Mouse (Mus musculus): ENCODE data around the gene Upk3bl.
A peak's percentile ranks its signal among the peaks of the same experiment; 100 is the strongest.
"Not testable (repeated sequence)": the region's sequence is repeated elsewhere in the genome, so short reads cannot be mapped to it uniquely, and the experiment has no call there.

Upk3bl gene

GRCm38 (mm10) chr5:136048541-136048940 is 5.8 kb upstream of the Upk3bl start:
- DNase-seq = not testable (repeated sequence)

GRCm38 (mm10) chr5:136049926-136050325 is 4.4 kb upstream of the Upk3bl start:
- DNase-seq = no peak

GRCm38 (mm10) chr5:136051231-136052085 is 2.8 kb upstream of the Upk3bl start:
- peak; percentile 75 for DNase-seq

- DNase-seq = peak; percentile 39
Observed at GRCm38 (mm10) chr5:136052861-136053655, 1.2 kb upstream of the Upk3bl start.

- no peak for DNase-seq
Observed at GRCm38 (mm10) chr5:136056062-136056461, 1.8 kb downstream of the Upk3bl start.

GRCm38 (mm10) chr5:136057085-136057484 is 2.8 kb downstream of the Upk3bl start:
- no peak for DNase-seq

- peak; percentile 86 for DNase-seq
Observed at GRCm38 (mm10) chr5:136061567-136061966, 7.3 kb downstream of the Upk3bl start.

GRCm38 (mm10) chr5:136063920-136064319 is 9.6 kb downstream of the Upk3bl start:
- no peak for DNase-seq

- not testable (repeated sequence) for DNase-seq
Observed at GRCm38 (mm10) chr5:136066404-136067148, 12.3 kb downstream of the Upk3bl start.

GRCm38 (mm10) chr5:136069411-136069810 is 15.1 kb downstream of the Upk3bl start:
- DNase-seq = no peak

- DNase-seq = no peak
Observed at GRCm38 (mm10) chr5:136073051-136073450, 18.8 kb downstream of the Upk3bl start.

GRCm38 (mm10) chr5:136073526-136073925 is 19.2 kb downstream of the Upk3bl start:
- DNase-seq = no peak

GRCm38 (mm10) chr5:136075076-136075475 is 20.8 kb downstream of the Upk3bl start:
- DNase-seq = no peak

GRCm38 (mm10) chr5:136076284-136076683 is 22.0 kb downstream of the Upk3bl start:
- no peak for DNase-seq

- DNase-seq = peak; percentile 18
Observed at GRCm38 (mm10) chr5:136077001-136077550, 22.8 kb downstream of the Upk3bl start.

GRCm38 (mm10) chr5:136078136-136078535 is 23.8 kb downstream of the Upk3bl start:
- no peak for DNase-seq

- no peak for DNase-seq
Observed at GRCm38 (mm10) chr5:136082345-136082744, 28.1 kb downstream of the Upk3bl start.

- DNase-seq = peak; percentile 94
Observed at GRCm38 (mm10) chr5:136083669-136084107, 29.4 kb downstream of the Upk3bl start, which contains the start of gene Rasa4. TSS of gene Rasa4 (plus strand) at chr5:136083916.

- DNase-seq = no peak
Observed at GRCm38 (mm10) chr5:136084144-136084881, 30.0 kb downstream of the Upk3bl start.

- peak; percentile 13 for DNase-seq
Observed at GRCm38 (mm10) chr5:136084891-136085651, 30.8 kb downstream of the Upk3bl start.

GRCm38 (mm10) chr5:136086290-136086689 is 32.0 kb downstream of the Upk3bl start:
- DNase-seq = no peak
